Mouse (Mus musculus) neutrophil, adult 65 days (primary cell): ENCODE data around the gene Zfp804b. TPM values are rescaled to one million over a fixed set of nuclear protein-coding genes. Genes with fewer than 3 reads are reported as not detected.

Experiments used
- total RNA-seq: library from RNA; stranded (reverse); gene quantifications from 2 replicates; pipeline ENCODE4 v1.2.4, GENCODE M21; 2023

The Zfp804b gene
- total RNA-seq, result not detected in 2 replicates

GRCm38 (mm10) chr5:7344145-7345010 is at the start of gene Zfp804b:
Gene Zfp804b, minus strand, starts transcription at chr5:7344756.

GRCm38 (mm10) chr5:7303819-7304218 is 40.7 kb downstream of the Zfp804b start, which contains the start of gene Tex47:
Gene Tex47, plus strand, starts transcription at chr5:7304119.

Other genes with a start within 250 kb of the Zfp804b start
- gene Tex47, start 40.6 kb downstream of the Zfp804b start, total RNA-seq, result not detected in 2 replicates